9 mouse cellular contexts compared by ENCODE assay signal in the genomic region with DNA sequence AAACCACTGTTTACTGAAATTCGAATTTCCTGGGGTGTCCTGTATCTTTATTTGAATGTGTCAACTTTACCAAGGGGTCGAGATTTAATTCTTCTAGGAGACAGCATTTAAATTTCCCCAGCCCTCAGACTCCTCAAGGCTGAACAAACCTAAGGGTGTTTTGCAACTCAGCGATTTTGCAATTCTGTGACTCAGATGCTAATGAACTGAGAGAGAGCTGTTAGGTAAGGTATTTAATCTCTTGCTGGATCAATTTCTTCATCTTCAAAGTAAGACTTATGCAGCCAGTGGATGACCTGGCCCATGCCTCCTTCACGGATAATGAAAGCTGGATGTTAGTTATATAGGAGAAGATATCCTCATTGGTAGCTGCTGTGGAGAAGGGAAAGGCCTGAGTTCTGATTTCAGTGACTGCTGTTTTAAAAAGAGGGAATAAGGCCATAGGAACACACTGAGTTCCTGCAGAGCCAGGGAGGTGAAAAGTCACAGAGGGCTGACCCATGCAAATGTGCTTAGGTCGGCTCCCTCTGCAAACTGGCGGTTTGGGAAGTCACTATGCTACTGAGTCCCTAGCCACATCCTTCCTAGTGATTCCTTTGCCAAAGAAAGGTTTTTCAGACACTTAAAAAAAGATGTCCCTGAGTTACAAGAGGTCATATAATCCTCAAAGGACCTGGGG. TPM values are rescaled to one million over a fixed set of nuclear protein-coding genes. Genes with fewer than 3 reads are reported as not detected.
DNase-seq lines count a peak whose midpoint lies in the region; ATAC-seq and TF ChIP-seq lines count a peak whose summit lies in the region.
"Had no signal": no experiment of that assay in that cellular context is flagged by ENCODE, and none has a peak within 500 bp of the region (broad histone marks: within the 10 kb centered on the region; RNA-seq: fewer than 3 reads in every experiment).

No protein-coding gene starts in this region.

- DNase-seq in kidney, adult 9 months: peak; percentile 33
- DNase-seq in kidney, postnatal 4 days: no peak
- DNase-seq in ES-E14 (ENCODE audit: low read depth, low spot score): no peak
- peak; percentile 63 for DNase-seq in fibroblast of lung, adult 2 months (ENCODE audit: low read depth)
- DNase-seq in gastrocnemius, postnatal 4 days (ENCODE audit: low spot score in 2 of 2): no peak
- no peak for DNase-seq in testis, postnatal 14 days (ENCODE audit: low spot score)

- no peaks in the 10 kb centered on the region for H3K79me2 ChIP-seq in macrophage (ENCODE audit: inconsistent target)

- in situ Hi-C loops in ES-E14 (cut with MboI; ENCODE audit: low sequenced_read_pairs in 2 of 2, unreplicated experiment in 2 of 2): no loop called here

- peaks cover 0 to 5% of the 10 kb centered on the region in 2 experiments; a peak in 1 of 4 replicates for H3K4me1 ChIP-seq in ES-E14 (ENCODE audit: control insufficient read depth in 2 of 2, insufficient read depth in 2 of 2, low read length in 2 of 2, poor library complexity in 1 of 2)
- no peaks in the 10 kb centered on the region for H3K4me1 ChIP-seq in midbrain, embryonic 15.5 days

- H3K27me3 ChIP-seq in midbrain, embryonic 15.5 days (replicated peaks): no peaks in the 10 kb centered on the region

- H3K36me3 ChIP-seq in ES-E14 (ENCODE audit: control insufficient read depth, insufficient read depth, low read length, poor library complexity, severe bottlenecking): no peaks in the 10 kb centered on the region
- H3K36me3 ChIP-seq in macrophage (ENCODE audit: inconsistent target): no peaks in the 10 kb centered on the region
- no peaks in the 10 kb centered on the region for H3K36me3 ChIP-seq in midbrain, embryonic 15.5 days (replicated peaks)

- H3K9me3 ChIP-seq in ES-E14 (ENCODE audit: control insufficient read depth, insufficient read depth, low read depth, low read length): no peaks in the 10 kb centered on the region
- H3K9me3 ChIP-seq in midbrain, embryonic 15.5 days: no peaks in the 10 kb centered on the region

- H3K4me2 ChIP-seq in midbrain, embryonic 15.5 days: no peak overlapping the region

- WGBS in macrophage (ENCODE audit: missing documents): 9% methylated on average over 6 of the region's 6 CpGs
- WGBS in midbrain, embryonic 15.5 days: 22% methylated on average over 6 of the region's 6 CpGs

- H3K4me3 ChIP-seq in ES-E14 (ENCODE audit: insufficient read depth in 1 of 2, low read depth in 1 of 2, low read length in 2 of 2, poor library complexity in 1 of 2, severe bottlenecking in 1 of 2): no peak overlapping the region
- H3K4me3 ChIP-seq in macrophage (ENCODE audit: inconsistent target): no peak overlapping the region
- no peak overlapping the region for H3K4me3 ChIP-seq in midbrain, embryonic 15.5 days

- no peak overlapping the region for H3K9ac ChIP-seq in ES-E14 (ENCODE audit: insufficient read depth, low read depth, low read length, poor library complexity, severe bottlenecking)
- H3K9ac ChIP-seq in midbrain, embryonic 15.5 days: no peak overlapping the region

- H3K27ac ChIP-seq in ES-E14 (ENCODE audit: insufficient read depth, low read depth, low read length, poor library complexity, severe bottlenecking): no peak overlapping the region
- H3K27ac ChIP-seq in macrophage: peak overlapping the region; percentile 85
- no peak overlapping the region for H3K27ac ChIP-seq in midbrain, embryonic 15.5 days

- ATAC-seq in midbrain, embryonic 15.5 days (replicated peaks): no peak
- ATAC-seq: forebrain, embryonic 16.5 days had no signal

TF ChIP-seq in ES-E14, 5 proteins besides CTCF, POLR2A, EP300 and RAD21:
- TF ChIP-seq ZC3H11A (IDR thresholded peaks at IDR 0.05; ENCODE audit: borderline replicate concordance, low read depth, low read length): no peak
- TF ChIP-seq MAFK (IDR thresholded peaks at IDR 0.05; ENCODE audit: insufficient read depth, low read depth, low read length): 0 out of 2 replicates have a peak, but pooled peaks have one; percentile 41

RNA-seq across cellular contexts. Expression of gene Mmd, which starts 8.5 kb away (rescaled TPM):
- 4.8 and 15.5 TPM in 2 replicates for total RNA-seq in ES-E14 (2012; rRNA removed)
- 100 to 1,000 TPM in 4 of 26 experiments, 10 to 100 TPM in 16, 1 to 10 TPM in 6; 6.8 to 147 (median 26.0) TPM for total RNA-seq in macrophage (2018; cell fraction: chromatin; rRNA removed)
- 10 to 100 TPM; 10.9 to 73.8 (median 29.3) TPM for total RNA-seq in macrophage (2018; cell fraction: cytosol; rRNA removed)
- 100 to 1,000 TPM in 2 of 26 experiments, 10 to 100 TPM in 22, 1 to 10 TPM in 2; 8.0 to 112 (median 27.7) TPM for total RNA-seq in macrophage (2018; cell fraction: nucleus; rRNA removed)
- 28.1 to 57.5 TPM (median 47.7 TPM) in 3 replicates for polyA plus RNA-seq in macrophage (2018)
- 10 to 100 TPM; 26.9 to 35.6 TPM for total RNA-seq in gastrocnemius, postnatal 4 days (2021)
- 120 and 125 TPM in 2 replicates for polyA plus RNA-seq in midbrain, embryonic 15.5 days (2015; fragmentation: Nextera tagmentation; extraction: Ambion mirVana)

RNA-seq across cellular contexts. Expression of gene Gm45716, which starts 53.3 kb away (rescaled TPM):
- total RNA-seq in ES-E14 (2012; rRNA removed): 0.21 and 1.3 TPM in 2 replicates
- 10 to 100 TPM in 12 of 26 experiments, 1 to 10 TPM in 14; 1.5 to 45.5 (median 8.2) TPM for total RNA-seq in macrophage (2018; cell fraction: chromatin; rRNA removed)
- 1 to 10 TPM in 17 of 26 experiments, under 1 TPM in 9; 0.48 to 9.2 (median 1.2) TPM for total RNA-seq in macrophage (2018; cell fraction: cytosol; rRNA removed)
- 10 to 100 TPM in 10 of 26 experiments, 1 to 10 TPM in 16; 1.1 to 35.4 (median 6.7) TPM for total RNA-seq in macrophage (2018; cell fraction: nucleus; rRNA removed)
- 0.26 to 2.1 TPM (median 0.82 TPM) in 3 replicates for polyA plus RNA-seq in macrophage (2018)
- 10 to 100 TPM in 1 of 2 experiments, 1 to 10 TPM in 1; 10.0 to 11.7 TPM for total RNA-seq in gastrocnemius, postnatal 4 days (2021)
- 21.3 and 23.6 TPM in 2 replicates for polyA plus RNA-seq in midbrain, embryonic 15.5 days (2015; fragmentation: Nextera tagmentation; extraction: Ambion mirVana)

Comparison
In these comparisons a context has a peak if more than half of its experiments do, and no peak if none do; other contexts are left out.
1. DNase-seq: peak in kidney, adult 9 months (single experiment) and fibroblast of lung, adult 2 months (single experiment); none in kidney, postnatal 4 days (0 of 2), ES-E14 (single experiment), gastrocnemius, postnatal 4 days (0 of 2) and testis, postnatal 14 days (single experiment).